Mouse (Mus musculus): Measurements from ENCODE around the gene Taar4.

Taar4 gene

GRCm38 (mm10) chr10:24007034-24007433 is 46.7 kb downstream of the Taar4 start:
- no peak for DNase-seq (ENCODE audit: low spot score in 2 of 2)

GRCm38 (mm10) chr10:24008143-24008542 is 47.8 kb downstream of the Taar4 start:
- DNase-seq (ENCODE audit: low spot score in 2 of 2), result no peak

Measured in right cerebral cortex, postnatal 36 days (tissue).